Comparison of ENCODE assay signal across 8 mouse cellular contexts in the genomic region with DNA sequence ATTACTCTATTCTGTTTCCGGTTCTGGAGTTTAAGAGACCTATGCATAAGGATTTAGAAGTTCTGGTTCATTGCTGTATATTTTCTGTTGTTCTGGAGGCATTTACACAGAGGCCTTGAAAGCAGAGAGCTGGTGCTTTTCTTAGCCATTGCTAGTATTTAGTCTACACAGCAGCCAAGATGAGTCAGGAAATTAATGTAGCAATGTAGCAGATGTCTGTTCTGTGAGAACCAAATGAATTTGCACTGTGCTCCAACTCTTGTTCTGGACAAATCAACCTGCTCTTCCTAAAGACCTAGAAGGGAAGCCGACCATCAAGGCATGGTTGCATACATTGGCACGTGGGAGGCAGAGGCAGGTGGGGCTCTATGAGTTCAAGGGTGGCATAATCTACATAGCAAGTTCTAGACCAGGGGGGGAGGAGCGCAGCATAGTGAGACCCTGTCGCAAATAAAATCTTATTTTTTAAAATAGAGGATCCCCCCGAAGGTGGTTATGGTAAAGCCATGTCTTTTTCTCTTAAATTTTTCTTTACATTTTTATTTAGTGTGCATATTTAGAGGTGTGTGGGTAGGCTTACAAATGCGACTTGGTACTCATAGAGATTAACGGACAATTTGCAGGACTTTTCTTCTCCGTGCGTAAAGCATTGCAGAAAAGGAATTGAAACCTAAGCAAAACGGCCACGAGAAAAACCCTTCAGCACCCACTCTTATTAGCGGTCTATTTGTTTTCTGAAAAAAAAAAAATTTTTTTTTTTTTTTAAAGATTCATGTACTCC. TPM values are rescaled to one million over a fixed set of nuclear protein-coding genes. Genes with fewer than 3 reads are reported as not detected.
DNase-seq lines count a peak whose midpoint lies in the region; ATAC-seq lines count a peak whose summit lies in the region.

No protein-coding gene starts in this region.

- H3K36me3 ChIP-seq in heart, embryonic 16.5 days (ENCODE audit: control insufficient read depth, insufficient read depth), result 0 out of 2 replicates have a peak, but pooled peaks cover 2% of the 10 kb centered on the region
- H3K36me3 ChIP-seq in hindbrain, embryonic 11.5 days (ENCODE audit: control insufficient read depth, insufficient read depth, low read length), result no peaks in the 10 kb centered on the region

- peak overlapping the region; percentile 95 for H3K4me2 ChIP-seq in heart, embryonic 16.5 days (ENCODE audit: low read depth, low read length)
- H3K4me2 ChIP-seq in hindbrain, embryonic 11.5 days (replicated peaks; ENCODE audit: low read depth, low read length), result peak overlapping the region; percentile 79

- ATAC-seq in heart, embryonic 16.5 days (replicated peaks; ENCODE audit: extremely low read depth, insufficient read depth, low FRiP score), result no peak
- ATAC-seq in hindbrain, embryonic 11.5 days (ENCODE audit: low FRiP score), result no peak
- 0 out of 2 replicates have a peak, but pooled peaks have one; percentile 2 for ATAC-seq in megakaryocyte, adult 5-6 weeks (ENCODE audit: poor library complexity, severe bottlenecking)

- peak overlapping the region; percentile 78 for H3K4me3 ChIP-seq in heart, embryonic 16.5 days (ENCODE audit: low read length)
- peak overlapping the region; percentile 74 for H3K4me3 ChIP-seq in hindbrain, embryonic 11.5 days (ENCODE audit: low read depth, low read length)

- WGBS in heart, embryonic 16.5 days, result 65% methylated on average over 13 of the region's 13 CpGs
- WGBS in hindbrain, embryonic 11.5 days, result 74% methylated on average over 13 of the region's 13 CpGs

- H3K27me3 ChIP-seq in heart, embryonic 16.5 days (ENCODE audit: control insufficient read depth, insufficient read depth, low read length), result no peaks in the 10 kb centered on the region
- H3K27me3 ChIP-seq in hindbrain, embryonic 11.5 days (ENCODE audit: control insufficient read depth, insufficient read depth, low read length), result no peaks in the 10 kb centered on the region

- peaks cover 10% of the 10 kb centered on the region; the same call in 1 of the 2 replicates for H3K4me1 ChIP-seq in heart, embryonic 16.5 days (ENCODE audit: control insufficient read depth, insufficient read depth, low read length)
- H3K4me1 ChIP-seq in hindbrain, embryonic 11.5 days (replicated peaks; ENCODE audit: control insufficient read depth, insufficient read depth, low read length), result no peaks in the 10 kb centered on the region; the same call in 1 of the 2 replicates

- peak overlapping the region; percentile 84 for H3K9ac ChIP-seq in heart, embryonic 16.5 days (ENCODE audit: low read length)
- no peak overlapping the region for H3K9ac ChIP-seq in hindbrain, embryonic 11.5 days (ENCODE audit: low read depth, low read length)

- H3K9me3 ChIP-seq in heart, embryonic 16.5 days (replicated peaks; ENCODE audit: control insufficient read depth, low read length), result no peaks in the 10 kb centered on the region
- H3K9me3 ChIP-seq in hindbrain, embryonic 11.5 days (ENCODE audit: control insufficient read depth, low read length), result no peaks in the 10 kb centered on the region

- no peak for DNase-seq in heart, adult 11 months
- DNase-seq in R1 (ENCODE audit: low read depth, low spot score), result peak; percentile 70
- DNase-seq in hindbrain, embryonic 11.5 days (ENCODE audit: low spot score), result peak; percentile 8
- DNase-seq in spleen, postnatal 4 days (ENCODE audit: low spot score in 2 of 2), result no peak
- no peak for DNase-seq in adrenal gland, adult 8-10 months
- DNase-seq in testis, postnatal 14 days (ENCODE audit: low spot score), result no peak

- H3K27ac ChIP-seq in heart, embryonic 16.5 days (ENCODE audit: low read length), result no peak overlapping the region
- no peak overlapping the region for H3K27ac ChIP-seq in hindbrain, embryonic 11.5 days (ENCODE audit: low read depth, low read length)

RNA-seq across cellular contexts. Expression of gene Hells, which starts 1.1 kb away (rescaled TPM):
- polyA plus RNA-seq in heart, embryonic 16.5 days (2015; fragmentation: Nextera tagmentation; extraction: Ambion mirVana), result 20.2 and 24.7 TPM in 2 replicates
- 59.9 and 62.5 TPM in 2 replicates for polyA plus RNA-seq in hindbrain, embryonic 11.5 days (2014; fragmentation: Nextera tagmentation; extraction: Ambion mirVana)
- total RNA-seq in megakaryocyte, adult 5-6 weeks (2015), result 54.8 and 63.1 TPM in 2 replicates
- 51.6 and 55.5 TPM in 2 replicates for total RNA-seq in megakaryocyte, adult 5-6 weeks (2017)
- 1 to 10 TPM; 3.0 to 4.5 (median 4.3) TPM for total RNA-seq in adrenal gland, adult 8-10 months (2022)

Comparison
In these comparisons a context has a peak if more than half of its experiments do, and no peak if none do; other contexts are left out.
1. DNase-seq: peak in R1 (single experiment) and hindbrain, embryonic 11.5 days (single experiment); none in heart, adult 11 months (single experiment), spleen, postnatal 4 days (0 of 2), adrenal gland, adult 8-10 months (single experiment) and testis, postnatal 14 days (single experiment).
2. RNA of gene Hells, which starts 1.1 kb away (total RNA-seq): 51.6 to 63.1 TPM in megakaryocyte, adult 5-6 weeks; 3.0 to 4.5 TPM in adrenal gland, adult 8-10 months; every median in the first group is over 4 times any median in the second.